Mouse (Mus musculus) thymus, adult 2 months (tissue): ENCODE data around the gene Grin1. TPM values are rescaled to one million over a fixed set of nuclear protein-coding genes. Genes with fewer than 3 reads are reported as not detected.
A peak's percentile ranks its signal among the peaks of the same experiment; 100 is the strongest.

Experiments used
- DNase-seq: peaks from one replicate; pipeline ENCODE4 v3.0.0; 2021
- H3K27ac ChIP-seq: fragments of 200-500 bp; 2 replicates; pipeline ENCODE4 v1.5.1; 2012; ENCODE audit warnings: low read length, control low read depth; ENCODE audit not compliant: control insufficient read depth, insufficient read depth
- H3K27me3 ChIP-seq: fragments of 200-500 bp; 2 replicates; pipeline ENCODE4 v1.6.1; 2012; ENCODE audit warnings: mild to moderate bottlenecking, low read length, moderate library complexity, mixed read lengths; ENCODE audit not compliant: control insufficient read depth, insufficient read depth
- H3K36me3 ChIP-seq: fragments of 200-500 bp; 2 replicates; pipeline ENCODE4 v1.6.1; 2012; ENCODE audit warnings: mild to moderate bottlenecking, low read length, moderate library complexity; ENCODE audit not compliant: control insufficient read depth, insufficient read depth
- H3K4me1 ChIP-seq: fragments of 200-500 bp; replicated peaks from 2 replicates; pipeline ENCODE4 v1.6.1; 2012; ENCODE audit warnings: low read length; ENCODE audit not compliant: control insufficient read depth, insufficient read depth
- H3K4me3 ChIP-seq: fragments of 200-500 bp; 2 replicates; pipeline ENCODE4 v1.5.1; 2012; ENCODE audit warnings: mild to moderate bottlenecking, low read length, control low read depth, moderate library complexity; ENCODE audit not compliant: control insufficient read depth, insufficient read depth
- CTCF ChIP-seq: fragments of 200-500 bp; IDR thresholded peaks from 2 replicates; pipeline ENCODE4 v1.5.1; 2012; ENCODE audit warnings: mild to moderate bottlenecking, control low read depth, low read length, moderate library complexity, borderline replicate concordance; ENCODE audit not compliant: control insufficient read depth, poor library complexity, insufficient read depth; ENCODE audit errors: extremely low read depth
- POLR2A ChIP-seq: fragments of 200-500 bp; IDR thresholded peaks from 2 replicates; pipeline ENCODE4 v1.6.1; 2012; ENCODE audit warnings: mild to moderate bottlenecking, low read length, control low read depth, moderate library complexity; ENCODE audit not compliant: control insufficient read depth, poor library complexity, insufficient read depth; ENCODE audit errors: extremely low read depth
- WGBS: fragments of 180-500 bp; shearing (Covaris S2); methylation state at CpG from one replicate; pipeline ENCODE4 v1.1.7; 2018; 5-methylcytosine and 5-hydroxymethylcytosine counted together
- polyA plus RNA-seq: library from polyadenylated mRNA; depleted of rRNA; stranded (reverse); fragments of >200 nt; gene quantifications from 2 replicates; pipeline ENCODE4 v1.2.3, GENCODE M21; 2012

The Grin1 gene
- polyA plus RNA-seq, 1 experiment, result 0.50 TPM

DNA sequence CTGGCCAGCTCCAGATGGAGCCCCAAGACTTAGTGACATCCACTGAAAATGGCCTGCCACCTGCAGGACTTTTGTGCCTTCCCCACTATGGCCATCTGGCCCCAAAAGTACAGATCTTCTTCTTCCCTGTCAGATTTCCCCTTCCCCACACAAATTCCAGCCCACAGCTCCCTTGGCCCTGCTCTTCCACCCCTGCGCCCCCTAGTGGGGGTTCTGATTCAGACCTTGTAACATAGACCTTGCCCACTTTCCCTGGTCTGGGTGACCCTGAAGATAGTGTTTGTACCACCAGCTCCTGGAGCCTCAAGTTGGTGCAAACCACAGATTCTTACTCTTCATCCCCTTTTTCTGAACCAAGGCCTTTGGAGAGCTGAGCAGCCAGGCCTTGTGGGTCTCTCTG, 26.1 kb downstream of the Grin1 start:
- WGBS, result 3% methylated on average over 1 of the region's 1 CpGs
- no peaks in the 10 kb centered on the region for H3K36me3 ChIP-seq
- TF ChIP-seq POLR2A (no peak), CTCF (peak; percentile 77; the same call in 1 of the 2 replicates)
- H3K27ac ChIP-seq, result no peak overlapping the region
- H3K27me3 ChIP-seq, result peaks cover 17% of the 10 kb centered on the region
- no peak overlapping the region for H3K4me3 ChIP-seq
- no peaks in the 10 kb centered on the region for H3K4me1 ChIP-seq
- peak; percentile 71 for DNase-seq

DNA sequence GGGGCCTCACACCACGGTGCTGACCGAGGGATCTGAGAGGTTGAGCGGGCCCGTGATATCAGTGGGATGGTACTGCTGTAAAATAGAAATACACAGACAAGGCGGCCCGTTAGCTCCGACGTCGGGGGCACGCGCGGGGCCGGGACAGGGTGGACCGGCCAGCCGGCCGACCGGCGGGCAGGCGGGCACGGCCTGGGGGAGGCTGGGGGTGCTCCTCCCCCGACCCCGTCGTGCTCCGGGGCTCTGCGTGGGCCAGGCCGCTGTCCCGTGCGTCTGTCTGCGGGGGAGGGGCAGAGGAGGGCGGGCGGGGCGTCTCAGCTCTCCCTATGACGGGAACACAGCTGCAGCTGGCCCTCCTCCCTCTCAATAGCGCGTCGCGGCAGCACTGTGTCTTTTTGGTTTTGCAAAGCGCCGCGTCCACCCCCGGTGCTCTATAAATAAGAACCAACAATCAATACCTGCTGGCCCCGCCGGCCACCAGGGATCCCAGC, 26.9 kb downstream of the Grin1 start:
- Histone ChIP-seq H3K27me3 (peaks cover 17% of the 10 kb centered on the region), H3K4me1 (no peaks in the 10 kb centered on the region), H3K36me3 (no peaks in the 10 kb centered on the region), H3K4me3 (no peak overlapping the region), H3K27ac (no peak overlapping the region)
- TF ChIP-seq CTCF (no peak), POLR2A (no peak)
- no peak for DNase-seq
- WGBS, result 11% methylated on average over 43 of the region's 43 CpGs

DNA sequence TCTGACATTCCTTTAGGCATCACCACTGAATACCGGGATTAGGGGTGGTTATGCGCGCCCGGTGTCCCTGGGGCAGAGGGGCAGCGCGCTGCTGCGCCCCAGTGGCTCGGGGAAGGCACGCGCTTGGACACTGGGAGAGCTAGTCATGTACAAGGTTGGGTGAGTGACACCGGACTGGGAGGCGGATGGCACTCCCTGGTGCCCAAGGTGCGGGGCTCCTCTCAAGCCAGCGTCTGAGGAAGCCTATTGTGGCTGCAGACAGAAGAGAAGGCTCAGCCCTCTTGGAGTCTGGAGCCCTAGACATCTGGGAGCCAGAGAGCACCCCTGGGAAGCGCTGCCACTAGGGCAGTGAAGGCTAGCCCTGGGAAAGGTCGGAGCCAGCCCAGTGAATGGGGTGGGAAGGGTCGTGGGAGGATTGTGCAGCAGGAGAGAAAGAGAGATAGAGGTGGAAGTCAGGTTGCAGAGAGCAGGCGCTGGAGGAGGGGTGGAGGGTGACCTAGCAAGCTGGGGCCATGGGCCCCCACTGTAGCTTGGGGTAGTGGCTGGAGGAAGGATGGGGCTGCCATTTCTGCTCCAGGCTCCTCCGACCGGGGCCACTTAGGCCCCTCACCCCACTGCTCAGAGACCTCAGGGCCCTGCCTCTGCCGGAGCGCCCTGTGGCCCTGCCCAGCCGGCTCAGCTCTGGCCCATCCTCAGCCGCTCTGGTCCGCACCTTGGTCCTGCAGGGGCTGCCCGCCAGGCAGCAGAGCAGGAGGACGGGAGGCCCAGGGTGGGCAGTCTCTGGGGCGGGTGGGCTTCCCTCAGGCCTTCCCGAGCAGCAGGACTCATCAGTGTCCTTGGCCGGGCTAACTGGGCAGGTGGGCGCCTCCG, 27.6 kb downstream of the Grin1 start:
- Histone ChIP-seq H3K27ac (no peak overlapping the region), H3K4me1 (no peaks in the 10 kb centered on the region), H3K27me3 (peaks cover 17% of the 10 kb centered on the region), H3K4me3 (no peak overlapping the region), H3K36me3 (no peaks in the 10 kb centered on the region)
- DNase-seq, result no peak
- no peak for TF ChIP-seq CTCF
- no peak for TF ChIP-seq POLR2A
- 20% methylated on average over 32 of the region's 32 CpGs for WGBS

DNA sequence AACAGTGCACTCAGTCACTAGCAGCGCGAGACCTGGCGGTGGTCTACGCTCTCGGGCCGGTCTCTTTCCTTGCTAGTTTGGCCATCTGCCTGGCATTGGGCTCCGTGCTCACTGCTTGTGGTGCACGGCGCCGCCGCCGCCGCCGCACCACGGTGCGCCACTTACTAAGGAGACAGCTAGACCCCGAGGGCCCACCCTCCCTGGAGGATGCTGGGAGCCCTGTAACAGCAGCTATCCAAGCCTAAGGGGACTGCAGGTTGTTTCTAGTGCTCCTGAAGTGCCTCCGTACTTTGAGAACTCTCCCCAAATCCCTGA, 28.2 kb downstream of the Grin1 start:
- no peak overlapping the region for H3K27ac ChIP-seq
- DNase-seq, result no peak
- no peak overlapping the region for H3K4me3 ChIP-seq
- 5% methylated on average over 18 of the region's 18 CpGs for WGBS
- H3K4me1 ChIP-seq, result no peaks in the 10 kb centered on the region
- H3K36me3 ChIP-seq, result no peaks in the 10 kb centered on the region
- TF ChIP-seq POLR2A, result no peak
- TF ChIP-seq CTCF, result no peak
- peaks cover 17% of the 10 kb centered on the region for H3K27me3 ChIP-seq

DNA sequence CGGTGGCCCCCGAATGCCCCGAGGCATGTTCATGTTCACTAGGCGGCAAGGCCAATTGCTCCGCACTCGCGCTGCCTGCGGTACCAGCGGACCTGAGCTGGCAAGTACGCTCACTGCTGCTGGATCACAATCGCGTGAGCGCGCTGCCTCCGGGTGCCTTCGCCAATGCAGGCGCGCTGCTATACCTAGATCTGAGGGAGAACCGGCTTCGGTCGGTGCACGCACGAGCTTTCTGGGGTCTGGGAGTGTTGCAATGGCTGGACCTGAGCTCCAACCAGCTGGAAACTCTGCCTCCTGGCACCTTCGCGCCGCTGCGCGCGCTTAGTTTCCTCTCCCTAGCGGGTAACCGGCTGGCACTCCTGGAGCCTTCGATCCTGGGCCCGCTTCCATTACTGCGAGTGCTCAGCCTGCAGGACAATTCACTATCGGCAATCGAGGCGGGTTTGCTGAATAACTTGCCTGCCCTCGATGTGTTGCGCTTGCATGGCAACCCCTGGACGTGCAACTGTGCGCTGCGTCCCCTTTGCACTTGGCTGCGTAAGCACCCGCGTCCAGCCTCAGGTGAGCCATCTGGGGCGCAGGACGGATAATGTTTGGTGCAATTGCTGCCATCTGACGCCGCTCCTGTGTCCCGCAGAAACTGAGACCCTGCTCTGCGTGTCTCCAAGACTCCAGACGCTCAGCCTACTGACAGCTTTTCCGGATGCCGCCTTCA, 28.7 kb downstream of the Grin1 start:
- H3K27me3 ChIP-seq, result peaks cover 17% of the 10 kb centered on the region
- H3K4me3 ChIP-seq, result no peak overlapping the region
- no peaks in the 10 kb centered on the region for H3K4me1 ChIP-seq
- H3K36me3 ChIP-seq, result peaks cover 4% of the 10 kb centered on the region; the same call in 1 of the 2 replicates
- no peak for DNase-seq
- TF ChIP-seq CTCF, result no peak
- no peak for TF ChIP-seq POLR2A
- no peak overlapping the region for H3K27ac ChIP-seq
- WGBS, result 7% methylated on average over 54 of the region's 54 CpGs

DNA sequence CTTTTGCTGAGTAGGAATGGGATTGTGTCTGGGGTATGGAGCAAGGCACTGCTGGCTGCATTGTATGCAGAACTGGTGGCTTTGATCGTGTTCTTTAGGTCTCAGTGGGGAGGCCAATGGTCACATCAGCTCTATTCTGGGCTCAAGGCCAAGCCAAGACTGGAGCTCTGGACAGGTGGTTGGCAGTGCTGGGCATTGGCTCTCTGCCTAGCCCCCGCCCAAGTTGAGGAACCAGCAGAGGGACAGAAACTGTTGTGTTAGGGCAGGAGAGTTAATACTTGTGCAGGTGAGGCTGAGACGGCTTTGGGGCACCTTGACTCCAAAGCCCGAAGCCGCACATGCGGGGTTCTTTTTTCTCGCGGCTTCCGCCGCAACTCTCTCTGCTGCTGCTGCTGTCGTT, 29.3 kb downstream of the Grin1 start, which contains the start of gene Lrrc26:
Lrrc26 (plus strand) TSS at position 265 of the 400 bp plus-strand sequence.
- 8% methylated on average over 11 of the region's 11 CpGs for WGBS

More for the DNA sequence above, 29.3 kb downstream of the Grin1 start, which contains the start of gene Lrrc26:
- H3K27ac ChIP-seq, result no peak within 1 kb of the TSS
- no peak for DNase-seq
- H3K4me1 ChIP-seq, result no peaks in the 10 kb centered on the region
- peaks cover 17% of the 10 kb centered on the region for H3K27me3 ChIP-seq
- no peak within 1 kb of the TSS for H3K4me3 ChIP-seq
- H3K36me3 ChIP-seq, result peaks cover 10% of the 10 kb centered on the region
- TF ChIP-seq CTCF, result no peak
- no peak for TF ChIP-seq POLR2A
